Mouse (Mus musculus): ENCODE measurements at regions not wholly inside any gene's neighbourhood (a gene's known extent, or its start where the extent isn't known, plus 50 kb on each side); places are given as distances from the start of the nearest gene placed in this dataset.

DNA sequence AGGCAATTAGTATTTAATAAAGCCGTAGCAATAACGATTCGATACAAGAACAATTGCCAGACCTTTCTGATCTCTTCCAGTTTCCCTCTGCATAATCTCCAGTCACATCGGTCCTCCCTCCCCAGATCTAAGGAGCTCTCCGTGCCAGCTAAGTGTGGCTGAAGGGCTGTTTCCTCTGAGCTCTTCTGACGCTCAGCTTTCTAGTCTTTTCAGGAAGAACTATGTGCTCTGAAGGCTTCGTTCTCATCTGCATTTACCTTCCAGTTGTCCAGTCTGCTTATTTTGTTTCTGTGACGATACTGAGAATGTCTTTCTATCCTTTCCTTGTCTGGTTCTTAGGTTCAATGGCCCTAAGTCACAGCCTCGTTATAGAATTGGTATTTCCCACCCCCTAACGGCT is 78.3 kb upstream of the Prickle1 start:
- WGBS = 43% methylated on average over 10 of the region's 10 CpGs
- Histone ChIP-seq H3K4me2 (ENCODE audit: low read depth) (no peak overlapping the region), H3K4me3 (ENCODE audit: low read depth, low read length) (no peak overlapping the region), H3K9ac (no peak overlapping the region), H3K9me3 (ENCODE audit: low read length) (no peaks in the 10 kb centered on the region), H3K36me3 (ENCODE audit: insufficient read depth) (no peaks in the 10 kb centered on the region), H3K27ac (ENCODE audit: low read depth, low read length) (no peak overlapping the region), H3K27me3 (ENCODE audit: insufficient read depth, low read length) (no peaks in the 10 kb centered on the region), H3K4me1 (ENCODE audit: insufficient read depth) (no peaks in the 10 kb centered on the region)
- no peak for ATAC-seq
- DNase-seq = no peak
- no peak for TF ChIP-seq CTCF (IDR thresholded peaks at IDR 0.05; ENCODE audit: low read depth)

DNA sequence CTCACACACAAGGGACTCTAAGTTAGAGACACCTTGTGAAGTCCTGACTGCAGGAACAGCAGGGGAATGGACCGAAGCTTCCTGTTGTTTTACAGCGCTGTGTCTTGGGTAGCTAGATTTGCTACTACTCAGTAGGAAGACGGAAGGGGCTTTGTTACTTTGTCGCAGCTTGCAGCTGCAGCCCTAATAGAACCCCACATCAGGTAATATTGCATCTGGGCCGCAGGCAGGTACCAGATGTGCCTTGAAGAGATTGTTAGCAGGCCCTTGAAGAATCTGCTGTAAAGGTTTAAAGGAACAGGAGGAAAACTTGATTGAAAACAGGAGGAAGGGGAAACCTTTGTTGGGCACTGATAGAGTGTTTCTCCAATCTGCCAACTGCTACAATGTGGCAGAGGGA is 68.2 kb upstream of the Prickle1 start:
- no peak for TF ChIP-seq CTCF (IDR thresholded peaks at IDR 0.05; ENCODE audit: low read depth)
- H3K4me1 ChIP-seq (ENCODE audit: insufficient read depth) = no peaks in the 10 kb centered on the region
- no peaks in the 10 kb centered on the region for H3K36me3 ChIP-seq (ENCODE audit: insufficient read depth)
- DNase-seq (no peak), ATAC-seq (no peak)
- no peak overlapping the region for H3K4me2 ChIP-seq (ENCODE audit: low read depth)
- H3K27ac ChIP-seq (ENCODE audit: low read depth, low read length) = no peak overlapping the region
- no peak overlapping the region for H3K9ac ChIP-seq
- H3K9me3 ChIP-seq (ENCODE audit: low read length) = no peaks in the 10 kb centered on the region
- no peaks in the 10 kb centered on the region for H3K27me3 ChIP-seq (ENCODE audit: insufficient read depth, low read length)
- WGBS = 60% methylated on average over 5 of the region's 5 CpGs
- H3K4me3 ChIP-seq (ENCODE audit: low read depth, low read length) = no peak overlapping the region

DNA sequence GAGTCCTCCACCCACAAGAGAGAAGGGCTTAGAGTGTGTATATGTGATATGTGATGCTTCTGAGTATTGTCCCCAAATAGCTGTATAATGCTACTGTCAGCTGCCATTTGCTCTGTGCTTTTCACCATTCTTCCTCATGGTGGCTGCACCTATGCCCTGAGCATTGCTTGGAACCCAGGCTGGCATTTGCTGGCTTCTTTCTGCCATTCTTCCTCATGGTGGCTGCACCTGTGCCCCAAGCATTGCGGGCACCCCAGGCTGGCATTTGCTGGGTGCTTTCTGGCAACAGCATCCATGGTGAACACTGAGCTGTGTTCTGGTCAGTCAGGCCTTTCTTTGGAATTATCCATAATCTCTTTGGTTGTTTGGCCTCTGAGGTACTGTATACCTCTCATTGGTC is 66.9 kb upstream of the Prickle1 start:
- ATAC-seq = no peak
- no peaks in the 10 kb centered on the region for H3K4me1 ChIP-seq (ENCODE audit: insufficient read depth)
- no peaks in the 10 kb centered on the region for H3K9me3 ChIP-seq (ENCODE audit: low read length)
- 100% methylated on average over 1 of the region's 1 CpGs for WGBS
- H3K4me2 ChIP-seq (ENCODE audit: low read depth) = no peak overlapping the region
- no peak overlapping the region for H3K9ac ChIP-seq
- H3K27ac ChIP-seq (ENCODE audit: low read depth, low read length) = no peak overlapping the region
- H3K4me3 ChIP-seq (ENCODE audit: low read depth, low read length) = no peak overlapping the region
- H3K36me3 ChIP-seq (ENCODE audit: insufficient read depth) = no peaks in the 10 kb centered on the region
- no peak for DNase-seq
- no peaks in the 10 kb centered on the region for H3K27me3 ChIP-seq (ENCODE audit: insufficient read depth, low read length)
- no peak for TF ChIP-seq CTCF (IDR thresholded peaks at IDR 0.05; ENCODE audit: low read depth)

DNA sequence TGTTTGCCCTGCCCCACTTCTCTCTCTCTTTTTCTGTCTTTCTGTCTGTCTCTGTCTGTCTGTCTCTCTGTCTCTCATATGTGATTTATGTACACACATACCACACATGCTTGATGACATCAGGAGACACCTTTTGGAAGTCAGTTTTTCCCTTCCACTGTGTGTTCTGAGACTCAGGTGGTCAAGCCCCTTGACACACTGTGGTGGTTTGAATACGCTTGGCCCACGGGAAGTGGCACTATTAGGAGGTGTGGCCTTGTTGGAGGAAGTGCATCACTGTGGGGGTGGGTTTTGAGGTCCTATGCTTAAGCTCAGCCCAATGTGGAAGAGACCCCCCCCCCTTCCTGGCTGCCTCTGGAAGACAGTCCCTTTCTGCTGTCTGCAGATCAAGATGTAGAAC is 66.1 kb upstream of the Prickle1 start:
- Histone ChIP-seq H3K27ac (ENCODE audit: low read depth, low read length) (no peak overlapping the region), H3K4me3 (ENCODE audit: low read depth, low read length) (no peak overlapping the region), H3K27me3 (ENCODE audit: insufficient read depth, low read length) (no peaks in the 10 kb centered on the region), H3K9ac (no peak overlapping the region), H3K9me3 (ENCODE audit: low read length) (no peaks in the 10 kb centered on the region), H3K4me2 (ENCODE audit: low read depth) (no peak overlapping the region), H3K36me3 (ENCODE audit: insufficient read depth) (no peaks in the 10 kb centered on the region), H3K4me1 (ENCODE audit: insufficient read depth) (no peaks in the 10 kb centered on the region)
- 98% methylated on average over 2 of the region's 2 CpGs for WGBS
- no peak for ATAC-seq
- TF ChIP-seq CTCF (IDR thresholded peaks at IDR 0.05; ENCODE audit: low read depth) = no peak
- DNase-seq = no peak

DNA sequence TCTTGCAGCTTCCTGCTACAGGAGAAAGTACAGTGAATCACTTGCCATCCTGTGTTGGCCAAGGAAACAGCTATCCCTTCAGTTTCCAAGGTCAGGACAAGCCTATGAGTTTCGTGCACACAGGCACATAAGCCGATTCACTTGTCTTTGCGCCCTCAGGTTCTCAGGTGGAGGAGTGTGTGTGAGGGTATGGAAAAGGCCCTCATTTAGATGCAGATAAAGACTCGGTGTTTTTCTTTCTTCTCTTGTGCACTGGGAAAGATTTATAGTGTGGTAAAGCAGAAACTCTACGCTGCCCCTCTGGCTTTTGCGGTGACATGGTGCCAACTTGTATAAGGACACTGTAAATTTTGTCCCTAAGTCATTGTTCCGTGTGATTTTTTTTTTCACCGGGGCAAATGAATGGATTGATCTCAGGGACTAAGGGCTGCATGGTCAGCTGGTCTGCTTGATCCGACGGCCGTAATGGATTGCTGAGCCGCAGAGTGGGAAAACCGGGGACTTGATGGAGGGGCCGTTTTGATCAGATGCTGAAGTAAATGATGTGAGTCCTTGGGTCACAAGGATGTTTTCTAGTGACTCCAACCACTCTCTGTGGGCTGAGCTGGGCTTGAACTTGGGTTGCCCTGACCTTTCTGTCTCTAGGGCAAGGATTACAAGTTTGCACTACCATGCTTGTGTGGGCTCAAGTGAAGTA is 65.4 kb upstream of the Prickle1 start:
- Histone ChIP-seq H3K4me3 (ENCODE audit: low read depth, low read length) (no peak overlapping the region), H3K9me3 (ENCODE audit: low read length) (no peaks in the 10 kb centered on the region), H3K27me3 (ENCODE audit: insufficient read depth, low read length) (no peaks in the 10 kb centered on the region), H3K36me3 (ENCODE audit: insufficient read depth) (no peaks in the 10 kb centered on the region), H3K9ac (no peak overlapping the region), H3K4me2 (ENCODE audit: low read depth) (no peak overlapping the region), H3K27ac (ENCODE audit: low read depth, low read length) (no peak overlapping the region), H3K4me1 (ENCODE audit: insufficient read depth) (no peaks in the 10 kb centered on the region)
- 96% methylated on average over 14 of the region's 14 CpGs for WGBS
- DNase-seq = no peak
- no peak for TF ChIP-seq CTCF (IDR thresholded peaks at IDR 0.05; ENCODE audit: low read depth)
- ATAC-seq = no peak

DNA sequence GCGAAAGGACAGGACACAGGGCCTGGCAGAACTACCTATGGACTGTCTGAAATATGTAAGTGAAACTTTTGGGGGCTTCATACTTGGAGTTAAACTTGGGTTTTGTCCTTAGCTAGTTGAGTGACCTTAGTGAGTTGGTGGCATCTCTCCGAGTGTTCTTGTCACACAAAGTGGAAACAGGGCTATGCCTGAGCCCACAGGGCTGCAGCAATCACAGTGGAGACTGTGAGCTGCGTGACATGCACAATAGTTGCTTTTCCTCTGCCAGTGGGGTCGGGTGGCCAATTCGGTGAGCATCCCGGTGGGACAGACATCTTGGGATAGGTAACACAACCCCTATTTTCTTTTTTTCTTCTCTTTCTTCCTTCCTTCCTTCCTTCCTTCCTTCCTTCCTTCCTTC is 61.5 kb upstream of the Prickle1 start:
- WGBS = 86% methylated on average over 6 of the region's 6 CpGs
- H3K9ac ChIP-seq = no peak overlapping the region
- H3K9me3 ChIP-seq (ENCODE audit: low read length) = no peaks in the 10 kb centered on the region
- ATAC-seq (no peak), DNase-seq (no peak)
- TF ChIP-seq CTCF (IDR thresholded peaks at IDR 0.05; ENCODE audit: low read depth) = no peak
- no peaks in the 10 kb centered on the region for H3K36me3 ChIP-seq (ENCODE audit: insufficient read depth)
- no peak overlapping the region for H3K27ac ChIP-seq (ENCODE audit: low read depth, low read length)
- no peaks in the 10 kb centered on the region for H3K27me3 ChIP-seq (ENCODE audit: insufficient read depth, low read length)
- no peaks in the 10 kb centered on the region for H3K4me1 ChIP-seq (ENCODE audit: insufficient read depth)
- H3K4me3 ChIP-seq (ENCODE audit: low read depth, low read length) = no peak overlapping the region
- H3K4me2 ChIP-seq (ENCODE audit: low read depth) = no peak overlapping the region

DNA sequence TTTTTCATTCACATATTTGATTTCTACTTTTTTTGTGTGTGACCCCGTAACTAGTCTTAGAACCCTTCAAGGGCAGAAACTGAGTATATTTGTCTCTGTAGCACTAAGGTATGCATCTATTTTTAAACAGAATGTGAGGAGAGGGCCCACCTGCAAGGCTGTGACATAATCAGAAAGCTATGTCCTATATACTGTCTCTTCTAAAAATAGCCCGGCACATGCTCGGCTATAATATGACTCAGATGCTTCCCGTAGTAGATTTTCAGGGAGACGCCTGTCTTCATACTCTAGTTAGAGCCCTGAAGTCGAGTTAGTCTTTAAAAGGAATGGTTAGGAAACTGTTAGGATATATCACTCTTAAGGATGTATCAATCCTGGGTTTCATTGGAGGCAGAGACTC is 61.0 kb upstream of the Prickle1 start:
- no peak overlapping the region for H3K9ac ChIP-seq
- no peak for DNase-seq
- H3K4me3 ChIP-seq (ENCODE audit: low read depth, low read length) = no peak overlapping the region
- H3K4me1 ChIP-seq (ENCODE audit: insufficient read depth) = no peaks in the 10 kb centered on the region
- H3K36me3 ChIP-seq (ENCODE audit: insufficient read depth) = no peaks in the 10 kb centered on the region
- ATAC-seq = no peak
- WGBS = 74% methylated on average over 6 of the region's 6 CpGs
- H3K27me3 ChIP-seq (ENCODE audit: insufficient read depth, low read length) = no peaks in the 10 kb centered on the region
- H3K27ac ChIP-seq (ENCODE audit: low read depth, low read length) = no peak overlapping the region
- H3K9me3 ChIP-seq (ENCODE audit: low read length) = no peaks in the 10 kb centered on the region
- TF ChIP-seq CTCF (IDR thresholded peaks at IDR 0.05; ENCODE audit: low read depth) = no peak
- H3K4me2 ChIP-seq (ENCODE audit: low read depth) = no peak overlapping the region

All from forebrain, postnatal 0 days (tissue).